Mouse (Mus musculus): ENCODE results near the gene Zfp142. TPM values are rescaled to one million over a fixed set of nuclear protein-coding genes. Genes with fewer than 3 reads are reported as not detected.

Gene Zfp142
- polyA plus RNA-seq, 1 experiment from 2014 or later = 10.3 TPM

DNA sequence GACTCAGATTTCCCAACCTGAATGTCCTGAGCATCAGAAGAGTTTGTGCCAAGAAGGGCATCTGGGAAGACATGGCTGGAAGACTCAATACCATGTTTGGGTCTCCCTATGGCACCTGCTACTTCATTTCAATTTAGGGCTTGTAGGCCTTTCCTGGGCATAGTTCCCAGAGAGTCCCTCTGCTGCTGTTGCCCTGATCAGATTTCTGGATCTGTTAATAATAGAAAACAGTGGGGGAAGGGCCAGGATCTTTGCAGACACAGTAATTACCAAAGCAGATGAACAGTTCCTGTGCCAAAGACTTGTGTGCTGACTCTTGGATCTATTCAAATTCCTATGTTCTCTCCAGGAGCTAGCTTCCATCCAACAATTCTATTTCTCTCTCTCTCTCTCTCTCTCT, 49.4 kb downstream of the Zfp142 start:
- ATAC-seq = peak; percentile 49
- H3K4me1 ChIP-seq (replicated peaks; ENCODE audit: control insufficient read depth, insufficient read depth, low read length) = peaks cover 15% of the 10 kb centered on the region
- H3K36me3 ChIP-seq (ENCODE audit: control insufficient read depth, insufficient read depth) = no peaks in the 10 kb centered on the region
- H3K4me3 ChIP-seq (replicated peaks; ENCODE audit: low read length) = no peak overlapping the region
- H3K9me3 ChIP-seq (ENCODE audit: control insufficient read depth, low read length) = no peaks in the 10 kb centered on the region
- no peaks in the 10 kb centered on the region for H3K27me3 ChIP-seq (replicated peaks; ENCODE audit: control insufficient read depth, insufficient read depth, low read length)
- no peak overlapping the region for H3K27ac ChIP-seq (ENCODE audit: low read length)
- H3K4me2 ChIP-seq (ENCODE audit: low read length) = no peak overlapping the region
- no peak overlapping the region for H3K9ac ChIP-seq (replicated peaks; ENCODE audit: low read depth, low read length)

DNA sequence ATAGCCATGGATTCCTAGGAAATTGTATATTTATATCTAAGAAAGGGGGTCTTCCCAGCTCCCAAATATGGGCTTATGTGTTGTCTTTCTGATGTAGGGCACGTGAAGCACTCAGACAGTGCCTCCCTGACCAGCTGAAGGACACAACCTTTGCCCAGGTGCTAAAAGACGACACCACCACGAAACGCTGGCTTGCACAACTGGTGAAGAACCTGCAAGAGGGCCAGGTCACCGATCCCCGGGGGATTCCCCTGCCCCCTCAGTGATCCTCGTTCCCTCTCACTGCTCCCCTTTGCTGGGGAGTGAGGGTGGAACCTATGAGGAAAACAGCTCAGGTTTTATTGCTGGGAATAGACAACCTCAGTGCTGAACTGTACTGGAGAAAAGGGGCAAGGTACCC, 59.5 kb downstream of the Zfp142 start:
- ATAC-seq = no peak
- Histone ChIP-seq H3K27ac (ENCODE audit: low read length) (no peak overlapping the region), H3K36me3 (ENCODE audit: control insufficient read depth, insufficient read depth) (peaks cover 60% of the 10 kb centered on the region), H3K27me3 (replicated peaks; ENCODE audit: control insufficient read depth, insufficient read depth, low read length) (no peaks in the 10 kb centered on the region), H3K4me1 (replicated peaks; ENCODE audit: control insufficient read depth, insufficient read depth, low read length) (no peaks in the 10 kb centered on the region), H3K4me2 (ENCODE audit: low read length) (no peak overlapping the region), H3K9me3 (ENCODE audit: control insufficient read depth, low read length) (no peaks in the 10 kb centered on the region), H3K9ac (replicated peaks; ENCODE audit: low read depth, low read length) (no peak overlapping the region), H3K4me3 (replicated peaks; ENCODE audit: low read length) (no peak overlapping the region)
- 95% methylated on average over 7 of the region's 7 CpGs for WGBS

DNA sequence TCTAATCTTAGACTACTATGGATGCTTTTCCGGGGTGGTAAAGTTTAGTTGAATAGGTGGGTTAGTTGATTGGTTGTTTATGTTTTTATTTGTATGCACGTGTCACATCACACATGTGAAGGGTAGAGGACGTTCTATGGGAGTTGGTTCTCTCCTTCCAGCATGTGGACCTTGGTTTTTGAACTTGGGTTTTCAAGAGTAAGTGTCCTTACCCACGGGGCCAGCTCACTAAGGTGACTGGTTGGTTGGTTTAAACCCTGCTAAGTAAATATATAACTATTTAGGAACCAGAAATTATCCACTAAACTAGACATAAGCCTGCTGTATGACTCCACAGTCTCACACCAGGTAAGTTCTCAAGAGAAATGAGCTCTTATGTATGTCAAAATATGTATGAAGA, 63.3 kb downstream of the Zfp142 start:
- H3K27me3 ChIP-seq (replicated peaks; ENCODE audit: control insufficient read depth, insufficient read depth, low read length) = no peaks in the 10 kb centered on the region
- no peak overlapping the region for H3K27ac ChIP-seq (ENCODE audit: low read length)
- no peaks in the 10 kb centered on the region for H3K9me3 ChIP-seq (ENCODE audit: control insufficient read depth, low read length)
- ATAC-seq = no peak
- no peaks in the 10 kb centered on the region for H3K4me1 ChIP-seq (replicated peaks; ENCODE audit: control insufficient read depth, insufficient read depth, low read length)
- 88% methylated on average over 4 of the region's 4 CpGs for WGBS
- H3K4me3 ChIP-seq (replicated peaks; ENCODE audit: low read length) = no peak overlapping the region
- H3K36me3 ChIP-seq (ENCODE audit: control insufficient read depth, insufficient read depth) = peaks cover 47% of the 10 kb centered on the region
- H3K4me2 ChIP-seq (ENCODE audit: low read length) = no peak overlapping the region
- H3K9ac ChIP-seq (replicated peaks; ENCODE audit: low read depth, low read length) = no peak overlapping the region

DNA sequence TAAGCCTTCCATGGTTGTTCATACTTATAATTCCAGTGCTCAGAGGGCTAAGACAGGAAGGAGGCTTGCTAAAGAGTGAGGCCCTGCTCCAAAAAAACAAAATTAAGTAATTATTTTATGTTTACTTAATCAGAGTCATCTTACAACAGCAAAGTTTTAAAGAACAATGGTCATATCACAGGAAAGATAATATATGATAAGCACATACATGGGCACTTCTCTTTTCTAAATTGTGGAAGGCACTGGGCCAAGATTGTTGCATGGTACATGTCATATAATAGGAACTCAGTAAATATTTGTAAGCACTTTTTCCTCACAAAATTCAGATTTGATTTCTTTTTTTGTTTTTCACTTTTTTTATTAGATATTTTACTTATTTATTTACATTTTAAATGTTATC, 68.2 kb downstream of the Zfp142 start:
- Histone ChIP-seq H3K4me2 (ENCODE audit: low read length) (no peak overlapping the region), H3K9me3 (ENCODE audit: control insufficient read depth, low read length) (no peaks in the 10 kb centered on the region), H3K4me3 (replicated peaks; ENCODE audit: low read length) (no peak overlapping the region), H3K27me3 (replicated peaks; ENCODE audit: control insufficient read depth, insufficient read depth, low read length) (no peaks in the 10 kb centered on the region), H3K27ac (ENCODE audit: low read length) (no peak overlapping the region), H3K36me3 (ENCODE audit: control insufficient read depth, insufficient read depth) (peaks cover 17% of the 10 kb centered on the region), H3K4me1 (replicated peaks; ENCODE audit: control insufficient read depth, insufficient read depth, low read length) (no peaks in the 10 kb centered on the region), H3K9ac (replicated peaks; ENCODE audit: low read depth, low read length) (no peak overlapping the region)
- ATAC-seq = no peak

Small RNA genes within 50 kb of the gene (microRNA-seq; reads per million reads assigned to microRNA genes)
- not detected for gene Gm25035

Other genes starting within 250 kb of the Zfp142 start
- gene Catip, start 226.1 kb downstream of the Zfp142 start, polyA plus RNA-seq (2015; fragmentation: Nextera tagmentation; extraction: Ambion mirVana) = 1.0 and 1.2 TPM in 2 replicates
- 1.2 and 1.5 TPM in 2 replicates for gene Slc11a1, start 213.1 kb downstream of the Zfp142 start, polyA plus RNA-seq (2015; fragmentation: Nextera tagmentation; extraction: Ambion mirVana)
- gene Ctdsp1, start 196.7 kb downstream of the Zfp142 start, polyA plus RNA-seq (2015; fragmentation: Nextera tagmentation; extraction: Ambion mirVana) = 18.6 and 20.0 TPM in 2 replicates
- 0.27 and 0.42 TPM in 2 replicates for gene Vil1, start 178.9 kb downstream of the Zfp142 start, polyA plus RNA-seq (2015; fragmentation: Nextera tagmentation; extraction: Ambion mirVana)
- gene Cnot9, start 82.2 kb downstream of the Zfp142 start, polyA plus RNA-seq (2015; fragmentation: Nextera tagmentation; extraction: Ambion mirVana) = 52.1 and 54.6 TPM in 2 replicates
- 4.0 and 4.8 TPM in 2 replicates for gene Plcd4, start 45.4 kb downstream of the Zfp142 start, polyA plus RNA-seq (2015; fragmentation: Nextera tagmentation; extraction: Ambion mirVana)
- gene Usp37, start 44.0 kb downstream of the Zfp142 start, polyA plus RNA-seq (2015; fragmentation: Nextera tagmentation; extraction: Ambion mirVana) = 35.9 and 38.7 TPM in 2 replicates
- gene Bcs1l, start within 50 bp of the Zfp142 start, polyA plus RNA-seq (2015; fragmentation: Nextera tagmentation; extraction: Ambion mirVana) = 25.3 and 25.9 TPM in 2 replicates
- 39.4 and 44.3 TPM in 2 replicates for gene Rnf25, start 13.2 kb upstream of the Zfp142 start, polyA plus RNA-seq (2015; fragmentation: Nextera tagmentation; extraction: Ambion mirVana)
- gene Stk36, start 13.2 kb upstream of the Zfp142 start, polyA plus RNA-seq (2015; fragmentation: Nextera tagmentation; extraction: Ambion mirVana) = 28.1 and 31.1 TPM in 2 replicates
- gene Ttll4, start 73.5 kb upstream of the Zfp142 start, polyA plus RNA-seq (2015; fragmentation: Nextera tagmentation; extraction: Ambion mirVana) = 16.6 and 16.7 TPM in 2 replicates
- 0.94 and 1.7 TPM in 2 replicates for gene Cyp27a1, start 125.3 kb upstream of the Zfp142 start, polyA plus RNA-seq (2015; fragmentation: Nextera tagmentation; extraction: Ambion mirVana)
- not detected in 2 replicates for gene Prkag3, start 161.0 kb upstream of the Zfp142 start, polyA plus RNA-seq (2015; fragmentation: Nextera tagmentation; extraction: Ambion mirVana)
- gene Wnt6, start 183.6 kb upstream of the Zfp142 start, polyA plus RNA-seq (2015; fragmentation: Nextera tagmentation; extraction: Ambion mirVana) = 3.6 and 4.5 TPM in 2 replicates
- gene Wnt10a, start 203.3 kb upstream of the Zfp142 start, polyA plus RNA-seq (2015; fragmentation: Nextera tagmentation; extraction: Ambion mirVana) = 0.46 and 0.68 TPM in 2 replicates

Data from forebrain, embryonic 16.5 days (tissue).